Mouse (Mus musculus): Measurements from ENCODE around the gene Stx7.
"Not testable (repeated sequence)": the region's sequence is repeated elsewhere in the genome, so short reads cannot be mapped to it uniquely, and the experiment has no call there.

Stx7 gene

GRCm38 (mm10) chr10:24149135-24149781, at the start of gene Stx7:
TSS of gene Stx7 (plus strand) at chr10:24149302.
- peak; percentile 94 to 95 for DNase-seq (ENCODE audit: low spot score in 2 of 2)

DNA sequence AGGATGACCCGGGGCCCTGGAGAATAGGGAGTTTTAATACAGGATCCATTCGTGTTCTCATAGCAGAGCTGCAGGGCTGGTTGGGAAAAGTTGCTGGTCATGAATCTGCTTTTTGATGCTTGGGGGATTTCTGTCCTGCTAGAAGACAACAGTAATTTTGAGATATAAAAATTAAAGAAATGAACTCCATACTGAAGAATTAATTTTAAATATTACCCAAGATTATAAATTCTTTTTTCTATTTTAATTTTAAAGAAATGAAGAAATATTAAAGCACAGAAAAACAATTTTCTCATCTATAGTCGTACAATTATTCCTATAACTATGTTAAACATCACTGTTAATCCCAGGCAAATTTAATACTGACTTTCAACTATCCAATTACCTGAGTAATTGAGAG, 47.3 kb upstream of the Stx7 start, which contains the start of gene Taar8c:
TSS of gene Taar8c (minus strand) at position 101 of the 400 bp plus-strand sequence.
- DNase-seq (ENCODE audit: low spot score in 2 of 2): not testable (repeated sequence)

GRCm38 (mm10) chr10:24103299-24103698, 45.8 kb upstream of the Stx7 start:
- not testable (repeated sequence) for DNase-seq (ENCODE audit: low spot score in 2 of 2)

DNA sequence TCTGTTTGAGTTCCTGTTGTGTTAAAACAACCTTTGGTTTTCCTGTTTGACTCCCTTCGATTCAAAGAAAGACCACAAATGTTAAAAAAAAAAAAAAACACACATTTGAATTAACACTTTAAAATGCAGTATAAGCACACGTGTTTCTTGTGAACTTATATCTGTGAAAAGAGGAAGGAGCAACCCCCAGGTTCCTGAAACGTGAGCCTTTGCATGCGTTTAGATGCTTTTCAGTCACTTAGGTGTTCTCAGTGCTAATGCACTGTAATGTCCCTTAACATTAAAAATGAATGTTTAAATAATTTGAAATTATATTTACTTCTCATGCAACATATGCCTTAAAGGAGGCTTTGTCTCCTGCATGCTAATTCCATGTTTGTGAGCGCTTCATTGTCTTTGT, 41.4 kb upstream of the Stx7 start:
- DNase-seq (ENCODE audit: low spot score in 2 of 2): no peak

DNA sequence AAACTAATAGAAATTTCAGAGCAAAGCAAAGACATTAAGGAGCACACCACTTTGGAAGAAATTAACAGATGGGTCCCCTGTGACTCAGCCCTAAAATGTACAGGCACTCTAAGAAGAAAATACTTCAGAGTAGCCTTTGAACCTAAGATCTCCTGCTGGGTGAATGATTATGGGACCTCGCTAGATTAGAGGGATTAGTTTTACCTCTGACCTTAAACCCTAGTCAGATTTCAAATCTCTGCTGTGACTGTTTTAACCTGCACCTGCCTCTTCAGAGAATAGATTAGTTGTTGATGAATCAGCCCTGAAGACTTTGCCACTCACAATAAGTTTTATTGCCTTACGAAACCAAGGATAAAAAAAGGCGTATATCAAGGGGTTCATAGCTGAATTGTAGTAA, 40.9 kb upstream of the Stx7 start:
- DNase-seq (ENCODE audit: low spot score in 2 of 2): no peak

DNA sequence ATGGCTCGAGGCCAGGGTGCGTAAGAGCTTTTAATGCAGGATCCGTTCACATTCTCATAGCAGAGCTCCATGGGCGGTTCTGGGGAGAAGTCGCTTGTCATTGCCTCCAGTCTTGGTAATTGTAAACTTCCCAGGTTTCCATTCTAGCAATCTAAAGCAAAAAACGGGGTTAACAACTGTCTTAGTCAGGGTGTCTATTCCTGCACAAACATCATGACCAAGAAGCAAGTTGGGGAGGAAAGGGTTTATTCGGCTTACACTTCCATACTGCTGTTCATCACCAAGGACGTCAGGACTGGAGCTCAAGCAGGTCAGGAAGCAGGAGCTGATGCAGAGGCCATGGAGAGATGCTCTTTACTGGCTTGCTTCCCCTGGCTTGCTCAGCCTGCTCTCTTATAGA, 39.7 kb upstream of the Stx7 start, which contains the start of gene Taar9:
TSS of gene Taar9 (minus strand) at position 101 of the 400 bp plus-strand sequence.
- not testable (repeated sequence) for DNase-seq (ENCODE audit: low spot score in 2 of 2)

DNA sequence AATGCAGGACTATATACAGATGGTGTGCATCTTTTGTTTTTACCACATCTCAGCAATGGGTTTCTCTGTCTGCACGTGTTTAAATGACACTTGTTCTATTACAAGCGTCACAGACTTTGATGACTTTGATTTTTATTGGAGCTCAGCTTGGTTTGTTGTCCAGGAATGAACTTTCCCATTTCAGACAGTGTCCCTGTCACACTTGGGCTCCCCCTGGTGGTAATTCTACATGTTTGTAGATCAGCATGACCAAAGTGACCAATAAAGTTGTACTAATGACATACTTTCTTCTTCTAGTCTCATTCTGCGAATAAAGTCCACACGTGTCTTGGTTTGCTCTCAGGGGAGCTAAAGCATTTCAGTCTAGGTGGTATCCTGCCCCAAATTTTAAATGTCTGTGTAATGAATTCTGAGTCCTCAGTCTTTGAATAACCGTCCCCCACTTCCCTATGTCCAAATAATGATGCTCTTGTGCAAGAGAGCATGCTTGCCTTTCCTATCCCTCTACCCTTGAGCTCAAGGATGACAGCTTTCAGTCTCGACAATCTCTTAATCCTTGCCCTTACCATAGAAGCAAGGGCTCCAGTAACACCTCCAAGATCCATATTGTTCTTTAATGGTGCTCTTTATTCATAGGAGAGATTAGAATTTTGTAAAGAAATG, 37.9 kb upstream of the Stx7 start:
- peak in 1 of 2 experiments; percentile 30 for DNase-seq (ENCODE audit: low spot score in 2 of 2)

DNA sequence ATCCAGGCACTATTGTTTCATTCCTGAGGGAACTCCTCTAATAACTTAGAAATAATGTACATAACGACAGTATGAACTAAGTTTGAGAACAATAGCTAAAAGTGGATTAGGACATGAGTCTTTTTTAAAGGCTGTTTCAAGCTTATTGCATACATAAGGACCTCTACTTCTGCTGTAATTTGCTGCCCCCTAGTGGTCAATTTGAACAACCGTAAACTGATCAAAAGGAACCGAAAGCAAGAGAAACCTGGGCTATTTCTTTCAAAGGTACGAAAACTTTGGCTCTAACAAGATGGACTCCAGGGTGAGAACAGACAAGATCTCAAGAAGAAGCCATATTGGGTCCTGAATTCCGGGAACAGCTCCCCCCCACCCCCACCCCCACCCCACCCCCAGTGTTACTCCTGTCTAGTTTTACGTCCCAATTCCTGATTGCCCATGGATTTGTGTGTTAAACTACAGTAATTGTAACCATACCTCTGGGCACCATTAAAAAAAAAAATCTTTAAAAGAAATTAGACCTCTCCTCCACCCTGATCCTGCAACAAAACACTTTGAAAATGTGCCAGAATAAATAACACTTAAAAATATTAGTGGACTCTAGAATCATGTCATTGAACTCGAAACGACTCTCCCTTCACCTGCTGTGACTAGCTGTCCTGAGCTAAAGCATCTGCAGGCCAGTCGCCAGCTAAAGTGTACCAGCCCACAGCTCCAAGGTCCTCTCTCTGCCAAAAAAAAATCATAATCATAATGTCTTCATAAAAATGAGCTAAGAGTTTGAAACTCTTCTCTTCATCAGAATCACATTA, 17.4 kb upstream of the Stx7 start:
- peak; percentile 74 to 78 for DNase-seq (ENCODE audit: low spot score in 2 of 2)

- DNase-seq (ENCODE audit: low spot score in 2 of 2): no peak
These were observed 16.8 kb upstream of the Stx7 start for GRCm38 (mm10) chr10:24132273-24132672.

DNA sequence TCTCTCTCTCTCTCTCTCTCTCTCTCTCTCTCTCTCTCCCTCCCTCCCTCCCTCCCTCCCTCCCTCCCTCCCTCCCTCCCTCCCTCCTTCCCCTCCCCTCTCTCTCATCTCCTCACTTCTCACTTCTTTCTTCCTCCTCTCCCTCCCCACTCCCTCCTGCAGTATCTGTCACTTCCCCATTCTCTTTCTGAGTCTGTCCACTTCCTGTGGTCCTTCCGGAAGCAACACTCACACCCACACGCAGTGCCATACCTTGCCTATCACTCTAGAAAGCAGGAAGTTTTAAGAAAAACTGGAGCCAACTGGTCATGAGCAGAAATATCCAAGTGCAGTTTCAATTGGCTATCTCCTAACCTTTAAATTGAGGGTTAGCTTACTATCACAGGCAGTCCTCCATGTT, 16.0 kb upstream of the Stx7 start:
- no peak for DNase-seq (ENCODE audit: low spot score in 2 of 2)

DNA sequence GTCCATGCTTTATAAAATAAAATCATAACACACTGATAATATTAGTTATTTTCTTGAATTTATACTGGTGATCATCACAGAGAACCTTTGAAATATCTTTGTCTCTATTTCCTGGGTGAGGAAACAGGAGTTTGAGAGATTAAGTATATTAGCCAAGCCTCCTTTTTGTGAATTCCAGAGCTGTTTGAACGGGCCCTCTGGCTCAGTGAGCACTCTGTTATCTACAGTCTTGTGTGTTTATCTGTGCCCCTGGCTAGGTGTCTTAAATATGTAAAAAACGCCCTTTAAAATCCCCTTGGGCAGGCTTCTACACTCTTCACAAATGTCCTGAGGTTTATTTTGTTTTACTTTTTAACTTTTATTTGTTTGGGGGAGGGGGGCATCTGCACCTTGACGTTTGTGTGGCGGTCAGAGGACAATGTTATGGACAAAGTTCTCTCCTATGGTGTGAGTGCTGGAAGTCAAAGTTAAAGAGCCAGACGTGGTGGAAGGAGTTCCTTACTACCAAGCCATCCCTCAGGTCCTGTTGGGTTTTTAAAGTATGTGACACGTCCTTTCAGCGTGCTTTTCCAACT, 14.9 kb upstream of the Stx7 start:
- DNase-seq (ENCODE audit: low spot score in 2 of 2): no peak

DNA sequence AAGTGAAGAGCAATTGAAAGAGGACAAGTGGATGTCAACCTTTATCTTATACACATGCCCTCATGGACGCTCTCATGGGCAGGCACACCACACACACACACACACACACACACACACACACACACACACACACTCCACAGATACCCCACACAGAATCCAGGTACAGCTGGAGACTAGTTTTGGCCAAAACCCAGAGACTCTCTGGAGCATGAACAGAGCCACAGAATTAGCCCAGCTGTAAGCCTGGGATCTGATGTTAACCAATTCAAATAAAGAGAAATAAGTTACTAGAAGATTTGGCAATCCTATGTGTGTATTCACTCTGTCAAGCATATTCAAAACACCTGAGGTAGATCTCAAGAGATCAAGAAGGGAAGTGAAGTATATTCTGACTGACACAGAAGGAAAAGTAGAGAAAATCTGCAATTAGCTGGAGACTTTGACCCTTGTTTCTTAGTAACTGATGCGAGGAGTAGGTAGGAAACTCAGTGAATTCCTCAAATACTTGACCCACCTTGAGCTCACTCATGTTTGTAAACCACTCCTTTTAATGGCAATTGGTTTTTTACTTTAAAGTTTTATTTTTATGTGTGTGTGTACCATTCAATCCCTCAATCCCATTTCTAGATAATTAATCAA, 10.4 kb upstream of the Stx7 start:
- no peak for DNase-seq (ENCODE audit: low spot score in 2 of 2)

GRCm38 (mm10) chr10:24142735-24143134, 6.4 kb upstream of the Stx7 start:
- DNase-seq (ENCODE audit: low spot score in 2 of 2): no peak

DNA sequence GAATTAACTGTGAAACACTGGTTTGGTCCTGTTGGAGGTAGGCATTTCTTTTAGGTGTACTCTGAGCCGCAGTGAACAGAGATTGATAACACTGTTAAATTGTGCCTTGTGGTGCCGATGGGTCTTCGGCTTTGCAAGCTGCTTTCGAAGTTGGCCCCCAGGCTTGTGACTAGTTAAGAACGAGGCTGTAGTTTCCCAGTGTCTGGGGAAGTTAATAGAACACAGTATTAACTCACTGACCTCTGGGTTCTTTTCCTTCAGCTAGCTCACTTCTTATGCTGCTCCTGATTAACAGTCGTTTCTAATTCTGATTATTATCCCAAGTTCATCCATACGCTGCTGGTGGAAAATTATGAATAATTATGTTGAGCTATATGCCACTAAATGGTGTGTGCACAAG, 984 bp downstream of the Stx7 start:
- no peak for DNase-seq (ENCODE audit: low spot score in 2 of 2)

- DNase-seq (ENCODE audit: low spot score in 2 of 2): no peak
These were observed 9.6 kb downstream of the Stx7 start for GRCm38 (mm10) chr10:24158470-24159254.

DNA sequence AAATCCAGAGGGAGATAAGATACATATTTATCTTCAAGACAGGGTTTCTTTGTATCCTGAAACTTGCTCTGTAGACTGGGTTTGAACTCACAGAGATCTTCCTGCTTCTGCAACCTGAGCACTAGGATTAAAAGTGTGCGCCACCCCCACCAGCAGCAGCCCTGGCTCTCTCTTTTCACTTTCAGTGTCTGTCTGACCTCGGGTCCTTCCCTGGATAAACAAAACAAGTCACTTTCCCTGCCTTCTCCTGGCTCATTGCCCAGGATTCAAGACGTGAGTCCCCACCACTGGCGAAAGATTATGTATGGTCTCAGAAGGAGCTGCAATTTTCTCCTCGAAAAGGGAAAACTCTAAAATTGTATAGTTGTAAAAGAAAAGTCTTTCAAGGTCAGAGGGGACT, 10.5 kb downstream of the Stx7 start:
- no peak for DNase-seq (ENCODE audit: low spot score in 2 of 2)

- no peak for DNase-seq (ENCODE audit: low spot score in 2 of 2)
These were observed 11.2 kb downstream of the Stx7 start for GRCm38 (mm10) chr10:24160349-24160748.

DNA sequence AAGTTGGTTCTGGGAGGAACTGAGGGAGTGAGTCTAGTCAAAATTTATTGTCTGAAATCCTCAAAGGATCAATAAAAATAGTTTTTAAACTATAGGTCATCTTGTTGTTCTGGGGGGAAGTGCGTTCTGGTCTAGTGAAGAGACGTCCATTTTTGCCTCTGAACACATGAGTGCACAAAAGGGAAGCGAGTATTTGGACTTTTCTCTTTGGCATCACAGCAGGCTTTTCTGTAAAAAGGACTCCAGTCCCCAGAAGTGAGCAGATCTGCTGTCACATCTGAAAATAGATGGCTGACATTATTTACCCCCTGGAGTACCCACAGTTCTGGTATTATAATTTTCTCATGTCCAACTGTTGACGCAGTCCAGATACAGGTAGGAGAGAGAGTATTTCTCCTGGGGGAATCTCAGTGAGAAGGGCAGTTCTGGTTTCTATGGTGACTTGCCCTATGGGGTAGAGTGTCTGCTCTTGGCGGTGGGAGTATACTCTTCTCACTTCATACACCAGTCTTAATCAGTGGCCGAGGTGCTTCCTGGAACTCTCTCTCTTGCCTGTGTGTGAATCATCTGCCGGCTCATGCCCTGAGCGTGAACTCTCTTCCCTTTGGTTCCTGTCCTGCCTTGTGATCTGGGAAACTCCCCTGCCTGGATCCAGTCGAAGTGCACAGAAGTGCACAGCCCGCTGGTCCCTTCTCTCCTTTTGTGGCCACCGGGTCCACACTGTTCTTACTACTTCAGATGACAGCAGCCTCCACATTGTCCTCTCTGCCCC, 15.2 kb downstream of the Stx7 start:
- DNase-seq (ENCODE audit: low spot score in 2 of 2): no peak

DNA sequence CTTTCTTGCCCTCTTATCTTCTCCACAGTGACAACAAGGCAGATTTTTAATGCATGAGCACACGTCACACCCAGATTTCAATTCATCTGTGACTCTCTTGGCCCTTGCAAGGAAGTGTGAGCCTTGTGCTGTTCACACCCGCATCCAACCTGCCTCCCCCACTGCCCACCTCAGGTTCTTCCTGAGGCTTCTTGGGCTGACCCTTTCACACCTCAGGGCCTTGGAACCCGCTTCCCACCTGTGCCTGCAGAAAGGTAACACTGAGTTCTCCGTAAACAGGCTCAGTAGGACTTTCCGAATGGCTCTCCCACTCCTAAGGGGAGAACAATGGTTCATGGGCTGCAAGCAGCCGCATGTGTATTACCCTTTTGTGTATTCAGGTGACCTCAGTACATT, 15.8 kb downstream of the Stx7 start:
- no peak for DNase-seq (ENCODE audit: low spot score in 2 of 2)

GRCm38 (mm10) chr10:24165526-24166055, 16.5 kb downstream of the Stx7 start:
- no peak for DNase-seq (ENCODE audit: low spot score in 2 of 2)
